Mouse (Mus musculus) left cerebral cortex, postnatal 4 days (tissue): ENCODE measurements around the gene 6430531B16Rik. TPM values are rescaled to one million over a fixed set of nuclear protein-coding genes. Genes with fewer than 3 reads are reported as not detected.

ENCODE experiments used
- DNase-seq: peaks from one replicate; pipeline ENCODE4 v3.0.0-alpha.2; 2022
- intact Hi-C: fragments of 180-260 bp; cut with DNase I; formaldehyde crosslinking; loops from one replicate; pipeline ENCODE4 v1.15.1; 2025
- microRNA-seq: library from miRNA; unstranded; fragments of <30 nt; microRNA quantifications from one replicate; pipeline ENCODE4 v1.2.0, GENCODE M21; 2022
- total RNA-seq, 2 experiments: library from RNA; stranded (reverse); gene quantifications; 2 replicates each; pipeline ENCODE4 v1.2.3; 2021

6430531B16Rik gene
- total RNA-seq, 2 experiments from 2014 or later, result 0.66 to 0.83 TPM

- intact Hi-C loops, result no loop called here
- DNase-seq, result peak; percentile 15
These were observed 34.8 kb downstream of the 6430531B16Rik start, which contains the start of gene Utf1 for GRCm38 (mm10) chr7:139943674-139944281. TSS of gene Utf1 (plus strand) at chr7:139943789.

DNA sequence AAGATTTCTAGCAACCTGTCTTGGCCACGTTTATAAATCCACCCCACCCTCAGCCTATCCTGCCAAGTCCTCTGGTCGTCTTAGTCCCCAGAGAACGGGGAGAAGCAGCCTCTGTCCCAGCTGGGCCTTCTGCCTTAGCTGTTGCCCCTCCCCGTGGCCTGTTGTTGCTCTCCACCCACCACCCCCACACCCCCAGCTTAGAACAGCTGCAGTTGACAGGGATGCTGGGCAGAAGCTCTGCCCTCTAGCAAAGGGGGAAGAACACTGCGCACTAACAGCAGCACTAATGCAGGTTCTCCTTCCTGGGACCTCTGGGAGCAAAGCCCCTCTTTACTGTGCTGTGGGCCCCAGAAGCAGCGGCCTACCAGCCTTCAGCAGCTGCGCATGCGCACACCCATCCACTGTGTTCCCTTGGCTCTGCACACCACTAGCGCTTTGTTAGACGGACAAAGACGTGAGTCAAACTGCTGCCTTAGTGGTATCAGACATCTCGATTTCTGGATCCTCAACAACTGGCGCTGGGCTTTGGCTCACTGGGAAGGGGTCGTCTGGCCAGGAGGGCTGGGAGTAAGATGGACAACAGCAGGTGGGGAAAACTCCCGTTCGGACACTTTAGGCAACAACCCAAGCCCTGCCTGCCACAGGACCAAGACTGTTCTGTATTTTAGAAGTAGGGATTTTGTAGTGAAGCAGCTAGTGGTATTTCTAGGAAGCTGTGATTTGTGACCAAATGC is 37.9 kb downstream of the 6430531B16Rik start:
- intact Hi-C loops, result no loop called here
- DNase-seq, result no peak

GRCm38 (mm10) chr7:139937810-139938209 is 40.7 kb downstream of the 6430531B16Rik start:
- no peak for DNase-seq
- intact Hi-C loops, result no loop called here

DNA sequence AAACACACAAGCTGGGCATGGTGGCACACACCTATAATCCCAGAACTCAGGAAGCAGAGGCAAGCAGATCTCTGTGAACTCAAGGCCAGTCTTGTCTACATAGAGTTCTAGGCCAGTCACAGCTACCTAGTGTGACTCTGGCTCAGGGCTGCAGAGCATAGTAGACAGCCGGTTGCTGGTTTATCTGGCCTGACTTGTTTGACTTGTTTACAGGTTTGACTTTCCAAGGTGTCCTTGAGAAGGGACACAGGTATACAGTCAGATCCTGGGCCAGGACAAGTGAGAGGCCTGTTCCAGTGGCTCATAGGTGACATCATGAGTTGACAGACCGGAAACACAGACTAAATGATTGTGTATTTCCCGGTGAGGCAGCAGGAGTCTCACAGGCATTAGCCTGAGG is 41.4 kb downstream of the 6430531B16Rik start:
- intact Hi-C loops, result no loop called here
- no peak for DNase-seq

DNA sequence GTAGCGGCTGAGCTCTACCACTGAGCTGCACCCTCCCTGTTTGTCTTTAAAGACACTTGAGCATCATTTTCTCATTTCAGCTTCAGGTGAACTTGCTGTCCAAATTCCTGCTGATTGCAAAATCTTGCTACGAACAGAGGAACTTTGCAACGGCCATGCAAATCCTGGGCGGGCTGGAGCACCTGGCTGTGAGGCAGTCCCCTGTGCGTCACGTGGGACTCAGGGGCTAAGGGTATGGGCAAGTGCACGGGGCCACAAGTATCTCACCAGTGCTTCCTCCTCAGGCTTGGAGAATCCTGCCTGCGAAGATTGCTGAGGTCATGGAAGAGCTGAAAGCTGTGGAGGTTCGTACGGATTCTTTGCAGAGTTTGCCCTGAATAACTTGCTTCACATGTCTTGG is 41.9 kb downstream of the 6430531B16Rik start:
- intact Hi-C loops, result no loop called here

GRCm38 (mm10) chr7:139930732-139931131 is 47.8 kb downstream of the 6430531B16Rik start:
- intact Hi-C loops, result no loop called here
- DNase-seq, result peak; percentile 72

More for the DNA sequence above, 41.9 kb downstream of the 6430531B16Rik start:
- no peak for DNase-seq

Small RNAs within 50 kb of the gene (microRNA-seq; reads per million reads assigned to microRNA genes)
- 2.4 reads per million for gene Mir202
- 2.1 reads per million for gene Mir7062
- not detected for gene mmu-mir-7686

Other genes starting within 250 kb of the 6430531B16Rik start
- 10 to 100 TPM; 17.8 to 25.1 TPM for gene Adgra1, start 144.6 kb downstream of the 6430531B16Rik start, total RNA-seq
- 10 to 100 TPM; 36.2 to 45.3 TPM for gene Kndc1, start 84.1 kb downstream of the 6430531B16Rik start, total RNA-seq
- not detected for gene Utf1, start 35.0 kb downstream of the 6430531B16Rik start, total RNA-seq
- 1 to 10 TPM; 2.4 to 2.6 TPM for gene Adam8, start 13.8 kb upstream of the 6430531B16Rik start, total RNA-seq
- gene Zfp511, start 57.6 kb upstream of the 6430531B16Rik start, total RNA-seq, result 10 to 100 TPM; 32.3 to 33.9 TPM
- 10 to 100 TPM; 55.1 to 58.0 TPM for gene Tubgcp2, start 57.9 kb upstream of the 6430531B16Rik start, total RNA-seq
- gene Msx3, start 70.3 kb upstream of the 6430531B16Rik start, total RNA-seq, result 1 to 10 TPM; 2.3 to 2.5 TPM
- 100 to 1,000 TPM; 185 to 208 TPM for gene Caly, start 103.8 kb upstream of the 6430531B16Rik start, total RNA-seq
- not detected for gene Prap1, start 114.6 kb upstream of the 6430531B16Rik start, total RNA-seq
- 10 to 100 TPM; 10.4 to 15.3 TPM for gene Fuom, start 123.7 kb upstream of the 6430531B16Rik start, total RNA-seq
- 1 to 10 TPM; 6.1 to 6.8 TPM for gene Paox, start 137.0 kb upstream of the 6430531B16Rik start, total RNA-seq
- gene Echs1, start 137.7 kb upstream of the 6430531B16Rik start, total RNA-seq, result 10 to 100 TPM; 55.1 to 59.6 TPM
- 10 to 100 TPM; 24.7 to 27.3 TPM for gene Mtg1, start 158.8 kb upstream of the 6430531B16Rik start, total RNA-seq
- 10 to 100 TPM; 77.0 to 80.8 TPM for gene Sprn, start 176.1 kb upstream of the 6430531B16Rik start, total RNA-seq
- gene Olfr522, start 186.0 kb upstream of the 6430531B16Rik start, total RNA-seq, result not detected
- not detected for gene Olfr523, start 194.5 kb upstream of the 6430531B16Rik start, total RNA-seq
- not detected for gene Olfr524, start 227.2 kb upstream of the 6430531B16Rik start, total RNA-seq
- gene Cd163l1, start 239.5 kb upstream of the 6430531B16Rik start, total RNA-seq, result under 1 TPM; 0.32 to 0.58 TPM